Mouse (Mus musculus) cortical plate, adult 2 months (tissue): ENCODE measurements around the gene Gm16181.

Source experiments
- CTCF ChIP-seq: fragments of 200-500 bp; IDR thresholded peaks from 2 replicates; pipeline ENCODE4 v1.5.1; 2011; ENCODE audit warnings: mild to moderate bottlenecking, control low read depth, low read length; ENCODE audit not compliant: insufficient read depth; ENCODE audit errors: extremely low read depth
- POLR2A ChIP-seq: fragments of 200-500 bp; IDR thresholded peaks from 2 replicates; pipeline ENCODE4 v1.6.1; 2011; ENCODE audit warnings: mild to moderate bottlenecking, low read length, control low read depth; ENCODE audit not compliant: insufficient read depth; ENCODE audit errors: extremely low read depth

DNA sequence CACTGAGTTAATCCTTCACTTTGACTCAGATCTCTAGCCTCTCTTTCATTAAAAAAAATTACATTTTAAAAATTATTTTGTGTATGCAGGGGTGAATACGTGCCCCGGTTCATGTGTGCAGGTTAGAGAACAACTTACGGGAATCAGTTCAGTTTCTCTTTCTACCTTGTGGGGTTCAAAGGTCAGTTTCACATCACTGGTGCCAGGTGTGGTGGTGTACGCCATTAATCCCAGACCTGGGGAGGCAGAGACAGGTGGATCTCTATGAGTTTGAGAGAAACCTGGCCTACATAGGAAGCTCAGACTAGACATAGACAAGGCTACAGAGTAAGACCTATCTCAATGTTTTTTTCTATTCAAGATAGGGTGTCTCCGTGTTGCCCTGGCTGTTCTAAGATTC lies 7.6 kb upstream of the Gm16181 start:
- TF ChIP-seq POLR2A (no peak), CTCF (no peak)
